Mouse (Mus musculus): Measurements from ENCODE around the gene Clcn7.

The Clcn7 gene

GRCm38 (mm10) chr17:25127079-25127478 lies 6.1 kb upstream of the Clcn7 start:
- DNase-seq (ENCODE audit: low spot score in 2 of 2) = no peak

GRCm38 (mm10) chr17:25127681-25128080 lies 5.5 kb upstream of the Clcn7 start:
- DNase-seq (ENCODE audit: low spot score in 2 of 2) = no peak

GRCm38 (mm10) chr17:25130060-25130459 lies 3.1 kb upstream of the Clcn7 start:
- DNase-seq (ENCODE audit: low spot score in 2 of 2) = no peak

- DNase-seq (ENCODE audit: low spot score in 2 of 2) = no peak
These were observed 2.4 kb downstream of the Clcn7 start for GRCm38 (mm10) chr17:25135622-25136021.

GRCm38 (mm10) chr17:25138803-25139202 lies 5.6 kb downstream of the Clcn7 start:
- no peak for DNase-seq (ENCODE audit: low spot score in 2 of 2)

- no peak for DNase-seq (ENCODE audit: low spot score in 2 of 2)
These were observed 6.8 kb downstream of the Clcn7 start for GRCm38 (mm10) chr17:25139960-25140359.

GRCm38 (mm10) chr17:25162161-25162560 lies 29.0 kb downstream of the Clcn7 start, which contains the start of gene Ccdc154:
TSS of gene Ccdc154 (plus strand) at chr17:25162461.
- DNase-seq (ENCODE audit: low spot score in 2 of 2) = no peak

- no peak for DNase-seq (ENCODE audit: low spot score in 2 of 2)
These were observed 30.2 kb downstream of the Clcn7 start for GRCm38 (mm10) chr17:25163387-25163786.

- DNase-seq (ENCODE audit: low spot score in 2 of 2) = no peak
These were observed 31.6 kb downstream of the Clcn7 start for GRCm38 (mm10) chr17:25164770-25165169.

- DNase-seq (ENCODE audit: low spot score in 2 of 2) = no peak
These were observed 32.9 kb downstream of the Clcn7 start for GRCm38 (mm10) chr17:25165970-25166671.

- no peak for DNase-seq (ENCODE audit: low spot score in 2 of 2)
These were observed 36.5 kb downstream of the Clcn7 start for GRCm38 (mm10) chr17:25169706-25170105.

- no peak for DNase-seq (ENCODE audit: low spot score in 2 of 2)
These were observed 39.4 kb downstream of the Clcn7 start for GRCm38 (mm10) chr17:25172558-25172957.

GRCm38 (mm10) chr17:25175411-25175810 lies 42.2 kb downstream of the Clcn7 start, which contains the start of gene Gm38655:
TSS of gene Gm38655 (minus strand) at chr17:25175471.
- no peak for DNase-seq (ENCODE audit: low spot score in 2 of 2)

GRCm38 (mm10) chr17:25183232-25183631 lies 50.0 kb downstream of the Clcn7 start:
- DNase-seq (ENCODE audit: low spot score in 2 of 2) = peak in 1 of 2 experiments; percentile 20

GRCm38 (mm10) chr17:25184129-25184691 lies 51.0 kb downstream of the Clcn7 start, which contains the start of gene BC003965:
TSS of gene BC003965 (plus strand) at chr17:25184554.
- peak; percentile 96 to 97 for DNase-seq (ENCODE audit: low spot score in 2 of 2)

GRCm38 (mm10) chr17:25184961-25185360 lies 51.8 kb downstream of the Clcn7 start:
- no peak for DNase-seq (ENCODE audit: low spot score in 2 of 2)

GRCm38 (mm10) chr17:25187784-25188149 lies 54.6 kb downstream of the Clcn7 start:
- DNase-seq (ENCODE audit: low spot score in 2 of 2) = no peak

- peak; percentile 82 for DNase-seq (ENCODE audit: low spot score in 2 of 2)
These were observed 55.2 kb downstream of the Clcn7 start, which contains the start of gene Unkl for GRCm38 (mm10) chr17:25188150-25189031. TSS of gene Unkl (plus strand) at chr17:25188397.

- DNase-seq (ENCODE audit: low spot score in 2 of 2) = no peak
These were observed 55.9 kb downstream of the Clcn7 start for GRCm38 (mm10) chr17:25189091-25189490.

- DNase-seq (ENCODE audit: low spot score in 2 of 2) = no peak
These were observed 69.2 kb downstream of the Clcn7 start for GRCm38 (mm10) chr17:25202401-25202800.

- DNase-seq (ENCODE audit: low spot score in 2 of 2) = no peak
These were observed 76.8 kb downstream of the Clcn7 start for GRCm38 (mm10) chr17:25210006-25210405.
